Mouse (Mus musculus) small intestine, adult 2 months (tissue): ENCODE measurements around the gene Sgpp1. TPM values are rescaled to one million over a fixed set of nuclear protein-coding genes. Genes with fewer than 3 reads are reported as not detected.

Experiments used
- H3K27ac ChIP-seq: fragments of 200-500 bp; 2 replicates; pipeline ENCODE4 v1.5.1; 2012; ENCODE audit warnings: low read depth, low read length, control low read depth, inconsistent platforms; ENCODE audit not compliant: insufficient read depth
- H3K27me3 ChIP-seq: fragments of 200-500 bp; 2 replicates; pipeline ENCODE4 v1.6.1; 2012; ENCODE audit warnings: mild to moderate bottlenecking, moderate library complexity, low read length, inconsistent platforms; ENCODE audit not compliant: control insufficient read depth, insufficient read depth
- H3K36me3 ChIP-seq: fragments of 200-500 bp; 2 replicates; pipeline ENCODE4 v1.6.1; 2012; ENCODE audit warnings: mild to moderate bottlenecking, low read length, control low read depth, inconsistent platforms; ENCODE audit not compliant: control insufficient read depth, insufficient read depth
- H3K4me1 ChIP-seq: fragments of 200-500 bp; 2 replicates; pipeline ENCODE4 v1.6.1; 2012; ENCODE audit warnings: low read length, inconsistent platforms, mixed read lengths; ENCODE audit not compliant: control insufficient read depth, insufficient read depth, insufficient read length
- H3K4me3 ChIP-seq: fragments of 200-500 bp; 2 replicates; pipeline ENCODE4 v1.5.1; 2012; ENCODE audit warnings: low read depth, mild to moderate bottlenecking, control low read depth, inconsistent platforms, low read length, moderate library complexity
- CTCF ChIP-seq: fragments of 200-500 bp; IDR thresholded peaks from 2 replicates; pipeline ENCODE4 v1.5.1; 2012; ENCODE audit warnings: low read depth, mild to moderate bottlenecking, control low read depth, inconsistent platforms, low read length, moderate library complexity, mixed read lengths; ENCODE audit not compliant: insufficient replicate concordance, insufficient read length; ENCODE audit errors: extremely low read depth
- POLR2A ChIP-seq: fragments of 200-500 bp; IDR thresholded peaks from 2 replicates; pipeline ENCODE4 v1.6.1; 2012; ENCODE audit warnings: low read depth, mild to moderate bottlenecking, control low read depth, inconsistent platforms, low read length, moderate library complexity
- WGBS: fragments of 180-500 bp; shearing (Covaris S2); methylation state at CpG from one replicate; pipeline ENCODE4 v1.1.7; 2018; 5-methylcytosine and 5-hydroxymethylcytosine counted together
- polyA plus RNA-seq: library from polyadenylated mRNA; depleted of rRNA; stranded (reverse); fragments of >200 nt; gene quantifications from 2 replicates; pipeline ENCODE4 v1.2.3, GENCODE M21; 2012

Sgpp1 gene
- polyA plus RNA-seq, 1 experiment: 13.1 TPM

GRCm38 (mm10) chr12:75733331-75734070 is 2.0 kb downstream of the Sgpp1 start:
- H3K36me3 ChIP-seq: peaks cover 3% of the 10 kb centered on the region; the same call in 1 of the 2 replicates
- H3K27ac ChIP-seq: no peak overlapping the region
- peak overlapping the region; percentile 32; the same call in 1 of the 2 replicates for H3K4me3 ChIP-seq
- WGBS: 15% methylated on average over 7 of the region's 7 CpGs
- peaks cover 6% of the 10 kb centered on the region; the same call in 1 of the 2 replicates for H3K4me1 ChIP-seq
- no peaks in the 10 kb centered on the region for H3K27me3 ChIP-seq
- TF ChIP-seq POLR2A (no peak), CTCF (no peak)

GRCm38 (mm10) chr12:75731927-75732443 is 3.5 kb downstream of the Sgpp1 start:
- no peak overlapping the region for H3K4me3 ChIP-seq
- peaks cover 6% of the 10 kb centered on the region; the same call in 1 of the 2 replicates for H3K4me1 ChIP-seq
- no peaks in the 10 kb centered on the region for H3K27me3 ChIP-seq
- 44% methylated on average over 6 of the region's 6 CpGs for WGBS
- H3K36me3 ChIP-seq: peaks cover 7% of the 10 kb centered on the region; the same call in 1 of the 2 replicates
- TF ChIP-seq POLR2A (no peak), CTCF (no peak)
- no peak overlapping the region for H3K27ac ChIP-seq

GRCm38 (mm10) chr12:75731508-75731907 is 4.0 kb downstream of the Sgpp1 start:
- 78% methylated on average over 3 of the region's 3 CpGs for WGBS
- Histone ChIP-seq H3K27ac (no peak overlapping the region), H3K27me3 (no peaks in the 10 kb centered on the region), H3K36me3 (peaks cover 7% of the 10 kb centered on the region; the same call in 1 of the 2 replicates), H3K4me3 (no peak overlapping the region), H3K4me1 (peaks cover 6% of the 10 kb centered on the region; the same call in 1 of the 2 replicates)
- no peak for TF ChIP-seq CTCF
- TF ChIP-seq POLR2A: no peak

GRCm38 (mm10) chr12:75730458-75730857 is 5.1 kb downstream of the Sgpp1 start:
- Histone ChIP-seq H3K27ac (no peak overlapping the region), H3K4me1 (peaks cover 4% of the 10 kb centered on the region; the same call in 1 of the 2 replicates), H3K27me3 (no peaks in the 10 kb centered on the region), H3K36me3 (peaks cover 7% of the 10 kb centered on the region; the same call in 1 of the 2 replicates), H3K4me3 (no peak overlapping the region)
- 77% methylated on average over 4 of the region's 4 CpGs for WGBS
- TF ChIP-seq CTCF: no peak
- no peak for TF ChIP-seq POLR2A

GRCm38 (mm10) chr12:75729876-75730275 is 5.7 kb downstream of the Sgpp1 start:
- TF ChIP-seq POLR2A: no peak
- TF ChIP-seq CTCF: no peak

GRCm38 (mm10) chr12:75727333-75728125 is 8.0 kb downstream of the Sgpp1 start:
- no peaks in the 10 kb centered on the region for H3K27me3 ChIP-seq
- WGBS: 85% methylated on average over 15 of the region's 15 CpGs
- H3K36me3 ChIP-seq: peaks cover 7% of the 10 kb centered on the region; the same call in 1 of the 2 replicates
- H3K4me1 ChIP-seq: peaks cover 4% of the 10 kb centered on the region; the same call in 1 of the 2 replicates
- H3K4me3 ChIP-seq: peak overlapping the region; percentile 52
- H3K27ac ChIP-seq: peak overlapping the region; percentile 70
- no peak for TF ChIP-seq CTCF
- TF ChIP-seq POLR2A: no peak

More at GRCm38 (mm10) chr12:75729876-75730275, 5.7 kb downstream of the Sgpp1 start:
- 20% methylated on average over 1 of the region's 1 CpGs for WGBS
- peaks cover 4% of the 10 kb centered on the region; the same call in 1 of the 2 replicates for H3K4me1 ChIP-seq
- no peak overlapping the region for H3K4me3 ChIP-seq
- no peaks in the 10 kb centered on the region for H3K27me3 ChIP-seq
- H3K36me3 ChIP-seq: peaks cover 7% of the 10 kb centered on the region; the same call in 1 of the 2 replicates
- H3K27ac ChIP-seq: no peak overlapping the region
